Mouse (Mus musculus): ENCODE results near the gene Drd1. TPM values are rescaled to one million over a fixed set of nuclear protein-coding genes. Genes with fewer than 3 reads are reported as not detected.

Gene Drd1
- polyA plus RNA-seq, 1 experiment, result not detected

DNA sequence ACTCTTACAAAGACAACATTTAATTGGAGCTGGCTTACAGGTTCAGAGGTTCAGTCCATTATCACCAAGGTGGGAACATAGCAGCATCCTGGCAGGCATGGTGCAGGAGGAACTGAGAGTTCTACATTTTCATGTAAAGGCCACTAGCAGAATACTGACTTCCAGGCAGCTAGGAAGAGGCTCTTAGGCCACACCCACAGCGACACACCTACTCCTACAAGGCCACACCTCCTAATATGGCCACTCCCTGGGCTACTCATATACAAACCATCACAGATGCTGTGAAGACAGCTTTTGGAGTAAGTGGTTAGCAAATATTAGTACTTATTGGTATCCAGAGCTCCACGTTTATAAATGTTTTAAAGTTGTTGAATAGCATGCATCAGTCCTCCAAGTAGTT, 19.9 kb upstream of the Drd1 start:
- H3K4me3 ChIP-seq (ENCODE audit: extremely low read depth, insufficient read depth, insufficient read length), result no peak overlapping the region
- TF ChIP-seq CTCF (IDR thresholded peaks at IDR 0.05; ENCODE audit: extremely low read depth, insufficient read depth, insufficient read length, insufficient replicate concordance) (no peak), POLR2A (IDR thresholded peaks at IDR 0.05; ENCODE audit: low read depth, low read length) (no peak)
- no peaks in the 10 kb centered on the region for H3K36me3 ChIP-seq (ENCODE audit: control insufficient read depth, insufficient read depth, low read length)
- H3K27me3 ChIP-seq (ENCODE audit: control insufficient read depth, insufficient read depth, low read length), result no peaks in the 10 kb centered on the region
- H3K4me1 ChIP-seq (ENCODE audit: control insufficient read depth, insufficient read depth, insufficient read length), result peaks cover 6% of the 10 kb centered on the region; the same call in 1 of the 2 replicates
- DNase-seq (ENCODE audit: low read depth in 1 of 2, low spot score in 2 of 2), result no peak
- WGBS, result 82% methylated on average over 2 of the region's 2 CpGs
- H3K27ac ChIP-seq (ENCODE audit: insufficient read depth, low read length), result no peak overlapping the region

DNA sequence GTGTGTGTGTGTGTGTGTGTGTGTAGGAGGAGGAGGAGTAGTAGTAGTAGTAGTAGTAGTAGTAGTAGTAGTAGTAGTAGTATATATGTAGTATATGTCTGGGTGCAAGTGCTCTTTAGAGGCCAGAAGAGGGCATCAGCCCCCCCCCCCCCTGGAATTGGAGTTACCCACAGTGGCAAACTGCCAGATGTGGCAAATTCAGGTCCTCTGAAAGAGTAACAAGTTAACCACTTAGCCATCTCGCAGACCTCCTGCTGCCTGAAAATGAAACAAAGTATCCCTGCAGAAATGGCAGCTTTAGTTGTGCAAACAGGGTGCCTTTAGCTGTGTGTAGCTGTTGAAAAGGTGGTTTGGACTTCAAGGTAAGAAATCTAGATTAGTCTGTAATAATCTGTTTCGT, 18.0 kb upstream of the Drd1 start:
- H3K4me3 ChIP-seq (ENCODE audit: extremely low read depth, insufficient read depth, insufficient read length), result no peak overlapping the region
- peaks cover 3% of the 10 kb centered on the region; the same call in 1 of the 2 replicates for H3K4me1 ChIP-seq (ENCODE audit: control insufficient read depth, insufficient read depth, insufficient read length)
- H3K27ac ChIP-seq (ENCODE audit: insufficient read depth, low read length), result no peak overlapping the region
- no peaks in the 10 kb centered on the region for H3K27me3 ChIP-seq (ENCODE audit: control insufficient read depth, insufficient read depth, low read length)
- TF ChIP-seq CTCF (IDR thresholded peaks at IDR 0.05; ENCODE audit: extremely low read depth, insufficient read depth, insufficient read length, insufficient replicate concordance) (no peak), POLR2A (IDR thresholded peaks at IDR 0.05; ENCODE audit: low read depth, low read length) (no peak)
- 48% methylated on average over 2 of the region's 2 CpGs for WGBS
- H3K36me3 ChIP-seq (ENCODE audit: control insufficient read depth, insufficient read depth, low read length), result no peaks in the 10 kb centered on the region
- peak in 1 of 2 experiments; percentile 12 for DNase-seq (ENCODE audit: low read depth in 1 of 2, low spot score in 2 of 2)

DNA sequence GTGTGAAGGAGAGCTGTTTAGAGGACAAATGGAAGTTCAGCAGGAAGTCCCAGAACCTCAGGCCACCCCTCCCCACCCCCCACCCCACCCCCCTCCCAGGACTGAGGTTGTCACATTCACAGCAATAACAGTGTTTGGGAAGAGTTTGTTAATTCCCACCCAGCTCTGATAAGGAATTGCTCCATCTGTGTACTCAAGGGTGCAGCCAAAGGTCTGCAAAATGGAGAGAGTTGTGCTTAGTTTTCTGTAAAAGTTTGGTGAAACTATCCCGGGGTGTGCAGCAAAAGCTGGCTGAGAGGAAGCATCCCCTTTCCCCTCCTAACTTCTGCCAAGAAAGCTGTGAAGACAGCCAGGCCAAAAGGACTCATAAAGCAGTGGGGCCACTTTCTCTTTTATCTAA, 17.6 kb upstream of the Drd1 start:
- no peak for DNase-seq (ENCODE audit: low read depth in 1 of 2, low spot score in 2 of 2)
- WGBS, result 3% methylated on average over 1 of the region's 1 CpGs
- Histone ChIP-seq H3K4me3 (ENCODE audit: extremely low read depth, insufficient read depth, insufficient read length) (no peak overlapping the region), H3K27ac (ENCODE audit: insufficient read depth, low read length) (no peak overlapping the region), H3K27me3 (ENCODE audit: control insufficient read depth, insufficient read depth, low read length) (no peaks in the 10 kb centered on the region), H3K4me1 (ENCODE audit: control insufficient read depth, insufficient read depth, insufficient read length) (peaks cover 3% of the 10 kb centered on the region; the same call in 1 of the 2 replicates), H3K36me3 (ENCODE audit: control insufficient read depth, insufficient read depth, low read length) (no peaks in the 10 kb centered on the region)
- no peak for TF ChIP-seq POLR2A (IDR thresholded peaks at IDR 0.05; ENCODE audit: low read depth, low read length)
- TF ChIP-seq CTCF (IDR thresholded peaks at IDR 0.05; ENCODE audit: extremely low read depth, insufficient read depth, insufficient read length, insufficient replicate concordance), result no peak

DNA sequence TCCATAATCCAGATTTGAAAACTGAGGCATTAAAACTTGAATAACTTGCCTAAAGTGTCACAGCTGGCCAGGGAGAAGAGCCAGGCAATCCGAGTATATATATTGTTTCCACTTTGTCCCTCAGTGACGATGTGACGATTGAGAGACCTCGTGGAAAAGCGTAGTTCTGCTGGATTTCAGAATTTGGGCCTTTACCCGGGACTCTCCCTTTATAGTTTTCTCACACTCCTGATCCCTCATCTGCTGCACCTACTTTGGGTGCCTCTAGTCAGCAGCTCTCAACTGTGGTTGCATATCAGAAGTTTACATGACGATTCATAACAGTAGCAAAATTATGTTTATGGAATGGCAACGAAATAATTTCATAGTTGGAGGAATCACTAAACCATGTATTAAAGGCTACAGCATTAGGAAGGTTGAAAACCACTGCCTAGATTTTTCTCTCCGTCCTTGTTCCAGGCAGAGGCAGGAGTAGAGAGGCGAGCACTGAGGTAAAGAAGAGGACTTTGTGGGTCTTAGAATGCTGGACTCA, 17.1 kb upstream of the Drd1 start:
- H3K36me3 ChIP-seq (ENCODE audit: control insufficient read depth, insufficient read depth, low read length), result no peaks in the 10 kb centered on the region
- 30% methylated on average over 10 of the region's 10 CpGs for WGBS

DNA sequence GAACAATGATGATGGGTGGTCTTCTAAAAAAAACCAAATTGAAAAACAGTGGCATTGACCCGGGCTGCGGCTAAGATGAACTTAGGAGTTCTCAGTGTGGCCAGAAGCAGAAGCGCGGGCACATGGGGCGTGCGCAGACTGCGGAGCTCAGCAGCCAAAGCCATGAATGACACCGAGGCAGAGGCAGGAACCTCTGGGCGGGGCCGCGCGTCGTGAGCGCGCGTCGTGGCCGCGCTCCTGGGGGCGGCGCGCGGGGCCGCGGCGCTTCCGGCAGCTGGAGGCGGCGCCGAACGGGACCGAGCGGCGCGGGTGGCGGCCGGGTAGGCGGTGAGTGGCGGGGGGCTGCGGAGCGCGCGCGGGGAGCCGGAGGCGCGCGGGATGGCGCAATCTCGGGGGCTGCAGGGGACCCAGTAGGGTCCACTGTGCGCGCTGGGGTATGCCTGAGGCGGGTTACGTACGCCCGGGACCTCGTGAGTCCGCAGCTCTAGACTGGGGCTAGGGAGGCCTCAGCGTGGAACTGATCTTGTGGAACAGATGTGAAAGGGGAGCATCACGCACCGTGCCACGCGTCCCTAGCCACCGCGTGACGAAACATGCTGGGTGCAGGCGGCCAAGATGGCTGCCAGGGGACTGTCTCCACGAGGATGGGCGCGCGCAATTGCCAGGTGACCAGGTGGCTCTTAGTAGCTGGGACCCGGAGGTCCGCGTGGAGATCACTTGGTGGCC, 16.3 kb upstream of the Drd1 start, which contains the start of gene Sfxn1:
Gene Sfxn1, plus strand, starts transcription at position 264 of the 726 bp plus-strand sequence.
- under 1% methylated on average over 67 of the region's 74 CpGs for WGBS
- peak within 1 kb of the TSS; percentile 27 for H3K27ac ChIP-seq (ENCODE audit: insufficient read depth, low read length)
- peak within 1 kb of the TSS; percentile 67 for H3K4me3 ChIP-seq (ENCODE audit: extremely low read depth, insufficient read depth, insufficient read length)
- H3K27me3 ChIP-seq (ENCODE audit: control insufficient read depth, insufficient read depth, low read length), result no peaks in the 10 kb centered on the region
- peaks cover 3% of the 10 kb centered on the region; the same call in 1 of the 2 replicates for H3K4me1 ChIP-seq (ENCODE audit: control insufficient read depth, insufficient read depth, insufficient read length)
- H3K36me3 ChIP-seq (ENCODE audit: control insufficient read depth, insufficient read depth, low read length), result no peaks in the 10 kb centered on the region
- TF ChIP-seq CTCF (IDR thresholded peaks at IDR 0.05; ENCODE audit: extremely low read depth, insufficient read depth, insufficient read length, insufficient replicate concordance) (no peak), POLR2A (IDR thresholded peaks at IDR 0.05; ENCODE audit: low read depth, low read length) (no peak)
- peak; percentile 45 to 68 for DNase-seq (ENCODE audit: low read depth in 1 of 2, low spot score in 2 of 2)

More for the DNA sequence above, 17.1 kb upstream of the Drd1 start:
- Histone ChIP-seq H3K27me3 (ENCODE audit: control insufficient read depth, insufficient read depth, low read length) (no peaks in the 10 kb centered on the region), H3K4me1 (ENCODE audit: control insufficient read depth, insufficient read depth, insufficient read length) (peaks cover 3% of the 10 kb centered on the region; the same call in 1 of the 2 replicates), H3K27ac (ENCODE audit: insufficient read depth, low read length) (no peak overlapping the region), H3K4me3 (ENCODE audit: extremely low read depth, insufficient read depth, insufficient read length) (peak overlapping the region; percentile 67)
- DNase-seq (ENCODE audit: low read depth in 1 of 2, low spot score in 2 of 2), result no peak
- TF ChIP-seq CTCF (IDR thresholded peaks at IDR 0.05; ENCODE audit: extremely low read depth, insufficient read depth, insufficient read length, insufficient replicate concordance) (no peak), POLR2A (IDR thresholded peaks at IDR 0.05; ENCODE audit: low read depth, low read length) (no peak)

DNA sequence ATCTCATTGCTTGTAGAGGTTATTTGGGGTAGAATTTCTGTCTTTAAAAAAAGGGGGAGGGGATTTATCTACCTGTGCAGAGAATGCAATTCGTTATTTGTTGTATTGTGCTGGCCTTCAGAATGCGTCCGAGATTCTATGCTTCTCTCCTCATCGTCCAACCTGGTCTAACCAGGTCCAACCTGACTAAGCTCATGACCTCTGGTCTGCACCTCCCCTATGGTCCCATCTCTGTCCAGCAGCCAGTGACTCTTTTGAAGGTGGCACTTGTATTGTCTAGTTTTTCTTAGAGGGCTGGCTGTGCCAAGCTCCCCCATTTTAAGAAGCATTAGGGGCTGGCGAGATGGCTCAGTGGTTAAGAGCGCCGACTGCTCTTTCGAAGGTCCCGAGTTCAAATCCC, 15.5 kb upstream of the Drd1 start:
- Histone ChIP-seq H3K27ac (ENCODE audit: insufficient read depth, low read length) (no peak overlapping the region), H3K27me3 (ENCODE audit: control insufficient read depth, insufficient read depth, low read length) (no peaks in the 10 kb centered on the region), H3K36me3 (ENCODE audit: control insufficient read depth, insufficient read depth, low read length) (no peaks in the 10 kb centered on the region), H3K4me3 (ENCODE audit: extremely low read depth, insufficient read depth, insufficient read length) (no peak overlapping the region), H3K4me1 (ENCODE audit: control insufficient read depth, insufficient read depth, insufficient read length) (peaks cover 3% of the 10 kb centered on the region; the same call in 1 of the 2 replicates)
- TF ChIP-seq POLR2A (IDR thresholded peaks at IDR 0.05; ENCODE audit: low read depth, low read length), result no peak
- WGBS, result 94% methylated on average over 9 of the region's 9 CpGs
- DNase-seq (ENCODE audit: low read depth in 1 of 2, low spot score in 2 of 2), result no peak

Measured in spleen, adult 2 months (tissue).